ENCODE assay signal across 9 mouse cellular contexts in genomic region chr3:96334175-96335162, GRCm38 (mm10). TPM values are rescaled to one million over a fixed set of nuclear protein-coding genes. Genes with fewer than 3 reads are reported as not detected.
DNase-seq lines count a peak whose midpoint lies in the region; ATAC-seq and TF ChIP-seq lines count a peak whose summit lies in the region.
"Had no signal": no experiment of that assay in that cellular context is flagged by ENCODE, and none has a peak within 500 bp of the region (broad histone marks: within the 10 kb centered on the region; RNA-seq: fewer than 3 reads in every experiment).

No protein-coding gene starts in this region.

- ATAC-seq in heart, embryonic 11.5 days (replicated peaks; ENCODE audit: insufficient number of reproducible peaks, low FRiP score, low TSS enrichment) = no peak
- ATAC-seq in hindbrain, embryonic 11.5 days (ENCODE audit: low FRiP score) = no peak
- no peak for ATAC-seq in midbrain, embryonic 14.5 days (ENCODE audit: low FRiP score, low TSS enrichment)
- ATAC-seq: Patski had no signal

- 4% methylated on average over 36 of the region's 36 CpGs for WGBS in heart, embryonic 11.5 days (ENCODE audit: insufficient replicate concordance)
- 2% methylated on average over 36 of the region's 36 CpGs for WGBS in hindbrain, embryonic 11.5 days
- 3% methylated on average over 36 of the region's 36 CpGs for WGBS in midbrain, embryonic 14.5 days

- TF ChIP-seq RAD21 in MEL (IDR thresholded peaks at IDR 0.05; ENCODE audit: low read depth, low read length) = no peak

- no peaks in the 10 kb centered on the region; the same call in 1 of the 2 replicates for H3K79me2 ChIP-seq in MEL (ENCODE audit: control insufficient read depth, insufficient read depth, low read length, poor library complexity)

- peaks cover 6% of the 10 kb centered on the region; the same call in 1 of the 2 replicates for H3K4me1 ChIP-seq in heart, embryonic 11.5 days (ENCODE audit: control insufficient read depth, insufficient read depth, low read length)
- peaks cover 9 to 32% of the 10 kb centered on the region in 2 experiments for H3K4me1 ChIP-seq in MEL (ENCODE audit: control insufficient read depth in 1 of 2, insufficient read depth in 2 of 2, low read length in 2 of 2)
- no peaks in the 10 kb centered on the region for H3K4me1 ChIP-seq in hindbrain, embryonic 11.5 days (replicated peaks; ENCODE audit: control insufficient read depth, insufficient read depth, low read length)
- no peaks in the 10 kb centered on the region for H3K4me1 ChIP-seq in midbrain, embryonic 14.5 days (ENCODE audit: control insufficient read depth, insufficient read depth, low read length)

- TF ChIP-seq POLR2A in MEL (IDR thresholded peaks at IDR 0.05; ENCODE audit: control insufficient read depth in 1 of 2, insufficient read depth in 1 of 2, low read depth in 1 of 2, low read length in 2 of 2, poor library complexity in 1 of 2) = no peak

- peaks cover 65% of the 10 kb centered on the region for H3K27me3 ChIP-seq in heart, embryonic 11.5 days (ENCODE audit: control insufficient read depth, insufficient read depth, low read length)
- no peaks in the 10 kb centered on the region for H3K27me3 ChIP-seq in MEL (ENCODE audit: control insufficient read depth in 1 of 2, insufficient read depth in 2 of 2, low read length in 2 of 2)
- H3K27me3 ChIP-seq in hindbrain, embryonic 11.5 days (ENCODE audit: control insufficient read depth, insufficient read depth, low read length) = peaks cover 84% of the 10 kb centered on the region
- H3K27me3 ChIP-seq in midbrain, embryonic 14.5 days (ENCODE audit: control insufficient read depth, insufficient read depth, low read length) = peaks cover 94% of the 10 kb centered on the region

- no peak overlapping the region for H3K27ac ChIP-seq in heart, embryonic 11.5 days (ENCODE audit: low read depth, low read length)
- H3K27ac ChIP-seq in MEL (ENCODE audit: control insufficient read depth, low read depth, low read length) = peak overlapping the region; percentile 65
- H3K27ac ChIP-seq in hindbrain, embryonic 11.5 days (ENCODE audit: low read depth, low read length) = no peak overlapping the region
- no peak overlapping the region for H3K27ac ChIP-seq in midbrain, embryonic 14.5 days (replicated peaks; ENCODE audit: low read depth, low read length)

- DNase-seq in heart, postnatal 4 days = no peak
- DNase-seq in MEL (ENCODE audit: low read depth, low spot score) = peak; percentile 94
- DNase-seq in hindbrain, embryonic 11.5 days (ENCODE audit: low spot score) = peak; percentile 59
- no peak for DNase-seq in midbrain, embryonic 14.5 days
- DNase-seq in ovary, adult 18-20 months (ENCODE audit: low spot score) = no peak
- no peak for DNase-seq in left cerebral cortex, postnatal 36 days (ENCODE audit: low spot score in 2 of 2)
- no peak for DNase-seq in thymus, postnatal 14 days

- peak overlapping the region; percentile 48 for H3K4me3 ChIP-seq in heart, embryonic 11.5 days (ENCODE audit: low read depth, low read length)
- peak overlapping the region; percentile 70 to 86 for H3K4me3 ChIP-seq in MEL (ENCODE audit: control insufficient read depth in 1 of 2, insufficient read depth in 1 of 2, low read depth in 2 of 2, low read length in 2 of 2)
- no peak overlapping the region for H3K4me3 ChIP-seq in hindbrain, embryonic 11.5 days (ENCODE audit: low read depth, low read length)
- no peak overlapping the region for H3K4me3 ChIP-seq in midbrain, embryonic 14.5 days (replicated peaks; ENCODE audit: low read depth, low read length)

- no peak overlapping the region for H3K9ac ChIP-seq in heart, embryonic 11.5 days (ENCODE audit: low read depth, low read length)
- H3K9ac ChIP-seq in MEL (ENCODE audit: control insufficient read depth, low read depth, low read length, poor library complexity, severe bottlenecking) = peak overlapping the region; percentile 77
- no peak overlapping the region for H3K9ac ChIP-seq in hindbrain, embryonic 11.5 days (ENCODE audit: low read depth, low read length)
- H3K9ac ChIP-seq in midbrain, embryonic 14.5 days (replicated peaks; ENCODE audit: low read length) = no peak overlapping the region

- no peak for TF ChIP-seq EP300 in MEL (IDR thresholded peaks at IDR 0.05; ENCODE audit: low read depth in 1 of 2, low read length in 2 of 2)

- intact Hi-C loops in left cerebral cortex, postnatal 36 days (cut with DNase I) = loop anchor here (10.0 kb wide), 1 partner anchor 60 kb away; no protein-coding TSS in a partner anchor

- no peaks in the 10 kb centered on the region for H3K36me3 ChIP-seq in heart, embryonic 11.5 days (ENCODE audit: control insufficient read depth, insufficient read depth, low read length)
- H3K36me3 ChIP-seq in MEL (ENCODE audit: control insufficient read depth in 1 of 2, insufficient read depth in 2 of 2, low read length in 2 of 2) = peaks cover 0 to 31% of the 10 kb centered on the region in 2 experiments; a peak in 2 of 4 replicates
- no peaks in the 10 kb centered on the region for H3K36me3 ChIP-seq in hindbrain, embryonic 11.5 days (ENCODE audit: control insufficient read depth, insufficient read depth, low read length)
- H3K36me3 ChIP-seq in midbrain, embryonic 14.5 days (ENCODE audit: control insufficient read depth, insufficient read depth, low read length) = no peaks in the 10 kb centered on the region

- peak overlapping the region; percentile 80 for H3K4me2 ChIP-seq in heart, embryonic 11.5 days
- no peak overlapping the region; the same call in 1 of the 2 replicates for H3K4me2 ChIP-seq in hindbrain, embryonic 11.5 days (replicated peaks; ENCODE audit: low read depth, low read length)
- H3K4me2 ChIP-seq in midbrain, embryonic 14.5 days (ENCODE audit: low read length) = 0 out of 2 replicates have a peak overlapping the region, but pooled peaks have one; percentile 22

- TF ChIP-seq CTCF in MEL (IDR thresholded peaks at IDR 0.05 in 2 of 3, conservative IDR thresholded peaks at IDR 0.05 in 1 of 3; ENCODE audit: control insufficient read depth in 1 of 3, insufficient read depth in 1 of 3, low read depth in 2 of 3, low read length in 3 of 3, poor library complexity in 1 of 3, severe bottlenecking in 1 of 3) = no peak

- no peaks in the 10 kb centered on the region for H3K9me3 ChIP-seq in heart, embryonic 11.5 days (replicated peaks; ENCODE audit: control insufficient read depth, low read length)
- no peaks in the 10 kb centered on the region for H3K9me3 ChIP-seq in MEL (replicated peaks; ENCODE audit: insufficient read depth, low read length)
- no peaks in the 10 kb centered on the region for H3K9me3 ChIP-seq in hindbrain, embryonic 11.5 days (ENCODE audit: control insufficient read depth, low read length)
- H3K9me3 ChIP-seq in midbrain, embryonic 14.5 days (ENCODE audit: control insufficient read depth, low read length) = no peaks in the 10 kb centered on the region

TF ChIP-seq in MEL, 35 proteins besides CTCF, POLR2A, EP300 and RAD21:
- TF ChIP-seq MAZ (IDR thresholded peaks at IDR 0.05; ENCODE audit: low read depth, low read length) (no peak), ZC3H11A (IDR thresholded peaks at IDR 0.05; ENCODE audit: low read depth, low read length) (no peak), ZMIZ1 (IDR thresholded peaks at IDR 0.05; ENCODE audit: low read depth, low read length) (no peak), SIN3A (IDR thresholded peaks at IDR 0.05; ENCODE audit: low read length) (no peak), MXI1 (IDR thresholded peaks at IDR 0.05; ENCODE audit: low read depth, low read length) (no peak), MYC (IDR thresholded peaks at IDR 0.05; ENCODE audit: low read depth, low read length) (no peak), E2F4 (IDR thresholded peaks at IDR 0.05; ENCODE audit: borderline replicate concordance, low read depth, low read length) (no peak), UBTF (IDR thresholded peaks at IDR 0.05; ENCODE audit: borderline replicate concordance, insufficient read depth, low read depth, low read length) (no peak), CHD1 (IDR thresholded peaks at IDR 0.05; ENCODE audit: low read depth, low read length) (no peak)

RNA-seq across cellular contexts. Expression of gene Fcgr1, which starts 40.7 kb away (rescaled TPM):
- polyA plus RNA-seq in heart, embryonic 11.5 days (2014; fragmentation: Nextera tagmentation; extraction: Ambion mirVana) = 0.89 and 1.3 TPM in 2 replicates
- under 1 TPM; 0.57 to 0.70 TPM for total RNA-seq in heart, postnatal 4 days (2021)
- 3.4 and 4.7 TPM in 2 replicates for total RNA-seq in MEL (2012; rRNA removed)
- polyA plus RNA-seq in MEL (2012; ENCODE audit: insufficient read depth in 1 of 2, insufficient read length in 2 of 2, low read depth in 1 of 2, low replicate concordance in 2 of 2, missing spikeins in 1 of 2) = 1 to 10 TPM in 1 of 2 experiments, not detected in 1; 2.8 TPM
- 1.3 and 1.9 TPM in 2 replicates for polyA plus RNA-seq in hindbrain, embryonic 11.5 days (2014; fragmentation: Nextera tagmentation; extraction: Ambion mirVana)
- 0.27 and 4.8 TPM in 2 replicates for polyA plus RNA-seq in midbrain, embryonic 14.5 days (2014; fragmentation: Nextera tagmentation; extraction: Ambion mirVana)
- total RNA-seq in left cerebral cortex, postnatal 36 days (2021) = 1 to 10 TPM; 2.1 to 2.2 TPM

Comparison
In these comparisons a context has a peak if more than half of its experiments do, and no peak if none do; other contexts are left out.
1. H3K4me3 ChIP-seq: peak in heart, embryonic 11.5 days (single experiment) and MEL (2 of 2); none in hindbrain, embryonic 11.5 days (single experiment) and midbrain, embryonic 14.5 days (single experiment).
2. DNase-seq: peak in MEL (single experiment) and hindbrain, embryonic 11.5 days (single experiment); none in heart, postnatal 4 days (single experiment), midbrain, embryonic 14.5 days (single experiment), ovary, adult 18-20 months (single experiment), left cerebral cortex, postnatal 36 days (0 of 2) and thymus, postnatal 14 days (single experiment).